In genomic region chr17:29346496-29347125, GRCm38 (mm10) we compare ENCODE assay signal across 8 mouse cellular contexts. TPM values are rescaled to one million over a fixed set of nuclear protein-coding genes. Genes with fewer than 3 reads are reported as not detected.
DNase-seq lines count a peak whose midpoint lies in the region; ATAC-seq and TF ChIP-seq lines count a peak whose summit lies in the region.

No protein-coding gene starts in this region.

- WGBS in spleen, adult 2 months: 9% methylated on average over 11 of the region's 11 CpGs
- WGBS in heart, embryonic 15.5 days: 3% methylated on average over 11 of the region's 11 CpGs
- WGBS in midbrain, embryonic 11.5 days: 7% methylated on average over 11 of the region's 11 CpGs

- TF ChIP-seq CTCF in spleen, adult 2 months (IDR thresholded peaks at IDR 0.05; ENCODE audit: extremely low read depth, insufficient read depth, insufficient read length, insufficient replicate concordance): no peak

- ATAC-seq in heart, embryonic 15.5 days (replicated peaks; ENCODE audit: insufficient number of reproducible peaks, insufficient read depth, low FRiP score, low read depth): no peak
- peak; percentile 1; the same call in 1 of the 2 replicates for ATAC-seq in midbrain, embryonic 11.5 days (ENCODE audit: low FRiP score)
- ATAC-seq in erythroid progenitor cell, adult 5-6 weeks (replicated peaks; ENCODE audit: low FRiP score, poor library complexity, severe bottlenecking): no peak

- intact Hi-C loops in left cerebral cortex, postnatal 10 days (cut with DNase I): loop anchor here (10.0 kb wide), 1 partner anchor 82 kb away; the partner anchor contains the start of genes BC004004 and Ppil1

- H3K9ac ChIP-seq in heart, embryonic 15.5 days: peak overlapping the region; percentile 90
- peak overlapping the region; percentile 90 for H3K9ac ChIP-seq in midbrain, embryonic 11.5 days (ENCODE audit: low read length)

- DNase-seq in spleen, adult 2 months (ENCODE audit: low read depth in 1 of 2, low spot score in 2 of 2): no peak
- no peak for DNase-seq in spleen, adult 18-20 months
- DNase-seq in cerebellum, postnatal 4 days (ENCODE audit: low spot score in 2 of 2): peak; percentile 19 to 39
- peak; percentile 61 to 69 for DNase-seq in left cerebral cortex, postnatal 10 days (ENCODE audit: extremely low spot score in 1 of 2, low spot score in 2 of 2)
- peak; percentile 90 for DNase-seq in midbrain, embryonic 11.5 days (ENCODE audit: low spot score, missing footprints)
- DNase-seq in gastrocnemius, postnatal 4 days (ENCODE audit: low spot score in 2 of 2): no peak

- H3K27ac ChIP-seq in spleen, adult 2 months (ENCODE audit: insufficient read depth, low read length): 0 out of 2 replicates have a peak overlapping the region, but pooled peaks have one; percentile 9
- H3K27ac ChIP-seq in heart, embryonic 15.5 days: peak overlapping the region; percentile 91
- H3K27ac ChIP-seq in midbrain, embryonic 11.5 days (ENCODE audit: low read depth, low read length): peak overlapping the region; percentile 48; the same call in 1 of the 2 replicates

- H3K36me3 ChIP-seq in spleen, adult 2 months (ENCODE audit: control insufficient read depth, insufficient read depth, low read length): peaks cover 1% of the 10 kb centered on the region
- H3K36me3 ChIP-seq in heart, embryonic 15.5 days: no peaks in the 10 kb centered on the region; the same call in 1 of the 2 replicates
- H3K36me3 ChIP-seq in midbrain, embryonic 11.5 days (ENCODE audit: control insufficient read depth, insufficient read depth, low read length): peaks cover 4% of the 10 kb centered on the region; the same call in 1 of the 2 replicates

- peak overlapping the region; percentile 81 for H3K4me2 ChIP-seq in heart, embryonic 15.5 days
- H3K4me2 ChIP-seq in midbrain, embryonic 11.5 days: peak overlapping the region; percentile 83

- H3K27me3 ChIP-seq in spleen, adult 2 months (ENCODE audit: control insufficient read depth, insufficient read depth, low read length): no peaks in the 10 kb centered on the region
- H3K27me3 ChIP-seq in heart, embryonic 15.5 days: no peaks in the 10 kb centered on the region
- H3K27me3 ChIP-seq in midbrain, embryonic 11.5 days (ENCODE audit: control insufficient read depth, insufficient read depth, low read length): no peaks in the 10 kb centered on the region

- no peaks in the 10 kb centered on the region for H3K9me3 ChIP-seq in heart, embryonic 15.5 days (replicated peaks)
- H3K9me3 ChIP-seq in midbrain, embryonic 11.5 days (ENCODE audit: control insufficient read depth, low read length): no peaks in the 10 kb centered on the region

- TF ChIP-seq POLR2A in spleen, adult 2 months (IDR thresholded peaks at IDR 0.05; ENCODE audit: low read depth, low read length): no peak

- H3K4me3 ChIP-seq in spleen, adult 2 months (ENCODE audit: extremely low read depth, insufficient read depth, insufficient read length): peak overlapping the region; percentile 68
- peak overlapping the region; percentile 92 for H3K4me3 ChIP-seq in heart, embryonic 15.5 days
- H3K4me3 ChIP-seq in midbrain, embryonic 11.5 days (ENCODE audit: low read depth, low read length): peak overlapping the region; percentile 96

- H3K4me1 ChIP-seq in spleen, adult 2 months (ENCODE audit: control insufficient read depth, insufficient read depth, insufficient read length): peaks cover 14% of the 10 kb centered on the region; the same call in 1 of the 2 replicates
- H3K4me1 ChIP-seq in heart, embryonic 15.5 days (replicated peaks): peaks cover 36% of the 10 kb centered on the region
- H3K4me1 ChIP-seq in midbrain, embryonic 11.5 days (ENCODE audit: control insufficient read depth, insufficient read depth, low read length): peaks cover 27% of the 10 kb centered on the region

RNA-seq across cellular contexts. Expression of gene Mtch1, which starts 1.1 kb away (rescaled TPM):
- polyA plus RNA-seq in spleen, adult 2 months (2012; rRNA removed): 145 and 212 TPM in 2 replicates
- 224 and 299 TPM in 2 replicates for polyA plus RNA-seq in heart, embryonic 15.5 days (2015; fragmentation: Nextera tagmentation; extraction: Ambion mirVana)
- 100 to 1,000 TPM; 493 to 499 TPM for total RNA-seq in left cerebral cortex, postnatal 10 days (2021)
- polyA plus RNA-seq in midbrain, embryonic 11.5 days (2014; fragmentation: Nextera tagmentation; extraction: Ambion mirVana): 348 and 375 TPM in 2 replicates
- total RNA-seq in erythroid progenitor cell, adult 5-6 weeks (2015; ENCODE audit: low replicate concordance): 32.1 and 42.3 TPM in 2 replicates
- 12.3 and 31.1 TPM in 2 replicates for total RNA-seq in erythroid progenitor cell, adult 5-6 weeks (2017; ENCODE audit: low replicate concordance)
- total RNA-seq in gastrocnemius, postnatal 4 days (2021): 100 to 1,000 TPM; 302 to 317 TPM

RNA-seq across cellular contexts. Expression of gene Fgd2, which starts 14.1 kb away (rescaled TPM):
- polyA plus RNA-seq in spleen, adult 2 months (2012; rRNA removed): 268 and 346 TPM in 2 replicates
- 3.0 and 7.0 TPM in 2 replicates for polyA plus RNA-seq in heart, embryonic 15.5 days (2015; fragmentation: Nextera tagmentation; extraction: Ambion mirVana)
- 10 to 100 TPM in 1 of 2 experiments, 1 to 10 TPM in 1; 8.7 to 10.4 TPM for total RNA-seq in left cerebral cortex, postnatal 10 days (2021)
- 2.2 and 2.4 TPM in 2 replicates for polyA plus RNA-seq in midbrain, embryonic 11.5 days (2014; fragmentation: Nextera tagmentation; extraction: Ambion mirVana)
- total RNA-seq in erythroid progenitor cell, adult 5-6 weeks (2015; ENCODE audit: low replicate concordance): 4.0 and 6.3 TPM in 2 replicates
- total RNA-seq in erythroid progenitor cell, adult 5-6 weeks (2017; ENCODE audit: low replicate concordance): 0.98 and 5.0 TPM in 2 replicates
- total RNA-seq in gastrocnemius, postnatal 4 days (2021): 1 to 10 TPM; 4.2 to 4.5 TPM

RNA-seq across cellular contexts. Expression of gene Pi16, which starts 29.1 kb away (rescaled TPM):
- 4.2 and 6.4 TPM in 2 replicates for polyA plus RNA-seq in spleen, adult 2 months (2012; rRNA removed)
- 4.3 and 5.8 TPM in 2 replicates for polyA plus RNA-seq in heart, embryonic 15.5 days (2015; fragmentation: Nextera tagmentation; extraction: Ambion mirVana)
- total RNA-seq in left cerebral cortex, postnatal 10 days (2021): 1 to 10 TPM; 1.6 to 1.8 TPM
- polyA plus RNA-seq in midbrain, embryonic 11.5 days (2014; fragmentation: Nextera tagmentation; extraction: Ambion mirVana): 0.56 and 0.57 TPM in 2 replicates
- total RNA-seq in erythroid progenitor cell, adult 5-6 weeks (2015; ENCODE audit: low replicate concordance): 1.1 and 1.3 TPM in 2 replicates
- total RNA-seq in erythroid progenitor cell, adult 5-6 weeks (2017; ENCODE audit: low replicate concordance): 3.4 and 3.7 TPM in 2 replicates
- total RNA-seq in gastrocnemius, postnatal 4 days (2021): 10 to 100 TPM; 50.3 to 54.5 TPM

Comparison
In these comparisons a context has a peak if more than half of its experiments do, and no peak if none do; other contexts are left out.
1. DNase-seq: peak in cerebellum, postnatal 4 days (2 of 2), left cerebral cortex, postnatal 10 days (2 of 2) and midbrain, embryonic 11.5 days (single experiment); none in spleen, adult 2 months (0 of 2), spleen, adult 18-20 months (0 of 2) and gastrocnemius, postnatal 4 days (0 of 2).
2. H3K27ac ChIP-seq: peak in every context shown above with its lines; median percentile 91 in heart, embryonic 15.5 days; 48 in midbrain, embryonic 11.5 days; 9 in spleen, adult 2 months.
3. RNA of gene Mtch1, which starts 1.1 kb away (total RNA-seq): 493 to 499 TPM in left cerebral cortex, postnatal 10 days and 302 to 317 TPM in gastrocnemius, postnatal 4 days; 12.3 to 42.3 TPM in erythroid progenitor cell, adult 5-6 weeks; every median in the first group is over 4 times any median in the second.
4. RNA of gene Pi16, which starts 29.1 kb away (total RNA-seq): 50.3 to 54.5 TPM in gastrocnemius, postnatal 4 days; 1.1 to 3.7 TPM in erythroid progenitor cell, adult 5-6 weeks and 1.6 to 1.8 TPM in left cerebral cortex, postnatal 10 days; every median in the first group is over 10 times any median in the second.
5. Peak in every context shown above with its lines, with median percentiles within 50 percentile points of each other: H3K4me3 ChIP-seq.